Mouse (Mus musculus) thymus, postnatal 25 days (tissue): ENCODE measurements at regions not wholly inside any gene's neighbourhood (a gene's known extent, or its start where the extent isn't known, plus 50 kb on each side); places are given as distances from the start of the nearest gene placed in this dataset.

Experiments
- DNase-seq: peaks from one replicate; pipeline ENCODE4 v3.0.0; 2022

GRCm38 (mm10) chr6:78599751-78600150 is 131.1 kb upstream of the Reg3g start:
- DNase-seq, result no peak

GRCm38 (mm10) chr6:78570000-78570597 is 101.4 kb upstream of the Reg3g start:
- DNase-seq, result no peak

GRCm38 (mm10) chr6:78553008-78553698 is 84.5 kb upstream of the Reg3g start:
- DNase-seq, result no peak

- DNase-seq, result no peak
Observed at GRCm38 (mm10) chr6:78552353-78552698, 83.7 kb upstream of the Reg3g start.

GRCm38 (mm10) chr6:78551666-78552352 is 83.1 kb upstream of the Reg3g start:
- no peak for DNase-seq

GRCm38 (mm10) chr6:78548476-78548875 is 79.8 kb upstream of the Reg3g start:
- DNase-seq, result no peak

GRCm38 (mm10) chr6:78547721-78548120 is 79.0 kb upstream of the Reg3g start:
- no peak for DNase-seq

GRCm38 (mm10) chr6:78544238-78544637 is 75.6 kb upstream of the Reg3g start:
- DNase-seq, result peak; percentile 1

- no peak for DNase-seq
Observed at GRCm38 (mm10) chr6:78537476-78537875, 68.8 kb upstream of the Reg3g start.

GRCm38 (mm10) chr6:78526986-78527762 is 58.5 kb upstream of the Reg3g start:
- no peak for DNase-seq
